Comparison of ENCODE assay signal across 7 mouse cellular contexts in the genomic region with DNA sequence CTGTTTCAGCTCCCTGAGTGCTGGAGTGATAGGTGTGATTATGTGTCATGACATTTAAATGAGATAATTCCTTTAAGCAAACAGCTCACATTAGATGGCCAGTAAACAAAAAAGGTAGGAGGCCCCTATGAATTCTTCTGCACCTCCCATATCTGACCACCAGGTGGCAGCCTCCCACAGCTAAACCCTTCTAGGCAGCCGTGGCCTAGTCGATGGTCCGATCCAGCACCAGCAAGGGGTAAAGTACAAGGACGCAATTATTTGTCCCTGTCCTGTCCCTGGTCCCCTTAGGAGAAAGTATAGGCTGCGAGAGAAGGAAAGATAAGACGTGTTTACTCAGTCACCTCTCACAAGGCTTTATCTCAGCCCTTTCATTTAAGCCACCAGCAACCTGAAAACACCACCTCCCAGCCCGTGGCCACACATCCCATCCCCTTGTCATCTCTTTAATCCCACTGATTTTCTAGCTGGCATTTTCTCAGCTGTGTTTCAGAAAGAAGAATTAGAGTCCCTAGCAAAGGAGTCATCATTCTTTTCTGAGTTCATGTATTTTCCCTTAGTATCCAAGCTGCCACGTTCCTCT. TPM values are rescaled to one million over a fixed set of nuclear protein-coding genes. Genes with fewer than 3 reads are reported as not detected.
DNase-seq lines count a peak whose midpoint lies in the region; ATAC-seq and TF ChIP-seq lines count a peak whose summit lies in the region.

No protein-coding gene starts in this region.

- intact Hi-C loops in gastrocnemius, adult 2 months (cut with DNase I): loop anchor here (5.0 kb wide), 1 partner anchor 114 kb away; the partner anchor contains the start of gene Stag2
- intact Hi-C loops in left cerebral cortex, postnatal 25 days (cut with DNase I): loop anchor here (5.0 to 10.0 kb wide), 2 partner anchors 114 to 202 kb away; partner anchors contain the start of gene Stag2

- no peaks in the 10 kb centered on the region for H3K27me3 ChIP-seq in midbrain, embryonic 10.5 days (ENCODE audit: low read depth, poor library complexity, severe bottlenecking)

- H3K27ac ChIP-seq in gastrocnemius, adult 2 months: peak overlapping the region; percentile 56; the same call in 1 of the 2 replicates
- 0 out of 2 replicates have a peak overlapping the region, but pooled peaks have one; percentile 33 for H3K27ac ChIP-seq in midbrain, embryonic 10.5 days (replicated peaks)

- H3K36me3 ChIP-seq in midbrain, embryonic 10.5 days: no peaks in the 10 kb centered on the region

- ATAC-seq in inflammation-experienced regulatory T-cells, adult 6 months: peak; percentile 88

- H3K4me3 ChIP-seq in gastrocnemius, adult 2 months: peak overlapping the region; percentile 11; the same call in 1 of the 2 replicates
- H3K4me3 ChIP-seq in midbrain, embryonic 10.5 days: no peak overlapping the region

- peak; percentile 93 for TF ChIP-seq CTCF in gastrocnemius, adult 2 months (IDR thresholded peaks at IDR 0.05)

- WGBS in midbrain, embryonic 10.5 days: 47% methylated on average over 8 of the region's 8 CpGs

- H3K9me3 ChIP-seq in midbrain, embryonic 10.5 days (replicated peaks): no peaks in the 10 kb centered on the region

- peak; percentile 84 for DNase-seq in adipocyte (ENCODE audit: low spot score)
- peak; percentile 71 to 75 for DNase-seq in cerebellum, postnatal 36 days
- peak; percentile 75 for DNase-seq in gastrocnemius, adult 2 months
- peak; percentile 58 to 64 for DNase-seq in left cerebral cortex, postnatal 25 days (ENCODE audit: low spot score in 2 of 2)
- peak; percentile 64 for DNase-seq in midbrain, embryonic 10.5 days (ENCODE audit: low spot score)
- DNase-seq in spleen, adult 18-20 months: peak; percentile 36 to 65

- H3K4me1 ChIP-seq in midbrain, embryonic 10.5 days: no peaks in the 10 kb centered on the region

RNA-seq across cellular contexts. Expression of gene Xiap, which starts 26.3 kb away (rescaled TPM):
- 10 to 100 TPM; 16.2 to 18.5 TPM for total RNA-seq in gastrocnemius, adult 2 months (2021)
- polyA plus RNA-seq in inflammation-experienced regulatory T-cells, adult 6 months (2017; shearing (Covaris generic)): 10 to 100 TPM; 17.1 to 25.9 (median 21.1) TPM
- 10 to 100 TPM; 62.7 to 65.9 TPM for total RNA-seq in left cerebral cortex, postnatal 25 days (2021)
- polyA plus RNA-seq in midbrain, embryonic 10.5 days (2016; fragmentation: Nextera tagmentation; extraction: Ambion mirVana): 11.2 and 12.0 TPM in 2 replicates
